Mouse (Mus musculus): Measurements from ENCODE around the gene Cav2. TPM values are rescaled to one million over a fixed set of nuclear protein-coding genes. Genes with fewer than 3 reads are reported as not detected.
A peak's percentile ranks its signal among the peaks of the same experiment; 100 is the strongest.

Cav2 gene
- polyA plus RNA-seq (2011; ENCODE audit: insufficient read depth, insufficient read length, low replicate concordance, missing spikeins): 0.83 and 3.0 TPM in 2 replicates

DNA sequence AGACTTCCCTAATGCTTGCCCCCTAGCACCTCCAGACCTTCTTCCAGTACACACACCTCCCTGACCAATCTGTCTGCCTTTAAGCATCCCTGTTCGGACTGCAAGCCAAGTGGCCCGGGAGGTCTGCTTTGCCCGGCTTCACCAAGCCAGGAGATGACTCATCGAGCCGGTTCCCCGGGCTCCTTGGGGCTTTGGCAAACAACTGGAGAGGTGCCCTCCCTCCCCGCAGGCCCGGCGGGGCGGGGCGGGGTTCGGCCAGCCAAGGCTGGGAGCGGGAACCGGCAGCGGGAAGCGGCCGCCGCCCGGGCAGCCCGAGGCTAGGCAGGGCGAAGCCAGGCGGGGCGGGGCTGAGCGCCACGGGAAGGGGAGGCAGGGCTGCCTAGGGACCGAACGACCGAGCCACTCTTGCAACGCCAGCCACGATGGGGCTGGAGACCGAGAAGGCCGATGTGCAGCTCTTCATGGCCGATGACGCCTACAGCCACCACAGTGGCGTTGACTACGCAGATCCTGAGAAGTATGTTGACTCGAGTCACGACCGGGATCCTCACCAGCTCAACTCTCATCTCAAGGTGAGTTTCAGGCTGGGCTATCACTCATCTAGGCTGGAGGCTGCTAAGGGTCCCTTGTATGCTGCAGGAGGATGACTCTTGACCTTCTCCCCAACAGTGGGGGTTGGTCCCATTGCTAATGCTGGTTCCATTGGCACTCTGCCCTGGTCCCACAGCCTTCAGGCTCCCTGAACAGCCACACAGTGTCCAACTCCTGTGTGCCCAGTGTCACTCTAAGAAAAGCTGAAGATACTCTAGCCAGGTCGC, at the start of gene Cav2:
Gene Cav2, plus strand, starts transcription at position 247 of the 818 bp plus-strand sequence.
- H3K4me3 ChIP-seq (replicated peaks; ENCODE audit: control insufficient read depth, low read depth, low read length): peak within 1 kb of the TSS; percentile 78
- WGBS: under 1% methylated on average over 40 of the region's 40 CpGs
- H3K27ac ChIP-seq (ENCODE audit: control insufficient read depth, insufficient read depth, low read depth, low read length, poor library complexity): peak within 1 kb of the TSS; percentile 15
- H3K4me1 ChIP-seq (ENCODE audit: control insufficient read depth, insufficient read depth, low read length): peaks cover 3% of the 10 kb centered on the region; the same call in 1 of the 2 replicates
- TF ChIP-seq CTCF (IDR thresholded peaks at IDR 0.05; ENCODE audit: control insufficient read depth, insufficient read depth, low read length) (no peak), POLR2A (IDR thresholded peaks at IDR 0.05; ENCODE audit: borderline replicate concordance, control insufficient read depth, low read depth, low read length) (peak; percentile 40; the same call in 1 of the 2 replicates)

DNA sequence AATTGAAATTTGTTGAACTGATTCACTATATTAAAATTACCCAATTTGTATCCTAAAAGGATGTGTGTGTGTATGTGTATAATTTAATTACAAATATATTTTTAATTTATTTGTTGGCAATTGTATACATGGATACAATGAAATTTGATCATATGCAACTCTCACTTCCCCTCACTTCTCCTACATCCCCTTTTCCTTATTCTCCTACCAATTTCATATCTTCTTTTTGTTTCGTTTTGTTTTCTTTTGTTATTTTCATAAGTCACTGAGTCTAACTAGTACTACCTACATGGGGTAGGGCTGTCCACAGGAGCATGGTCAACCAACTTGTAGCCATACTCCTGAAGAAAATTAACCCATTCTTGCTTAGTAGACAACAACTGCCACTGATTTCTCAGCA, 41.3 kb upstream of the Cav2 start:
- H3K4me1 ChIP-seq (ENCODE audit: control insufficient read depth, insufficient read depth, low read length): no peaks in the 10 kb centered on the region; the same call in 1 of the 2 replicates
- H3K4me3 ChIP-seq (replicated peaks; ENCODE audit: control insufficient read depth, low read depth, low read length): no peak overlapping the region
- 61% methylated on average over 1 of the region's 1 CpGs for WGBS
- no peak overlapping the region for H3K27ac ChIP-seq (ENCODE audit: control insufficient read depth, insufficient read depth, low read depth, low read length, poor library complexity)
- TF ChIP-seq CTCF (IDR thresholded peaks at IDR 0.05; ENCODE audit: control insufficient read depth, insufficient read depth, low read length) (no peak), POLR2A (IDR thresholded peaks at IDR 0.05; ENCODE audit: borderline replicate concordance, control insufficient read depth, low read depth, low read length) (no peak)

DNA sequence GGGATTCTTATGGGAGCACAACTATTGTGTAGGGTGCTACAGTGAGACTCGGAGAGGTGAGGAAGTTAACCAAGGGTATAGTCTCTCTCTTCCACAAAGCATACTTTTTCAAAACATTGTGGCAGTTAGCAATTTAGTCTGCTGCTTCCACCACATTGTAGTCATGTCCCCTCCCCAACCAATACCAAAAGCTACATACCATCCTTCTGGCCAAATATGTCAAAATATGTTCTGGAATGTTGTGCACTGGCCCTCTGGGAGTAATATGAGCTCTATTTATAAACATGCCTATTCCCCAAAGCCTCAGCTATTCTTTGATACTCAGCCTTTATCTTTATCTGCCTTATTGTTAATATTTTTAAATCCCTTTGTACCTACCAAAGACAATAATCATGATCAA, 40.0 kb upstream of the Cav2 start:
- no peaks in the 10 kb centered on the region; the same call in 1 of the 2 replicates for H3K4me1 ChIP-seq (ENCODE audit: control insufficient read depth, insufficient read depth, low read length)
- 86% methylated on average over 1 of the region's 1 CpGs for WGBS
- H3K4me3 ChIP-seq (replicated peaks; ENCODE audit: control insufficient read depth, low read depth, low read length): no peak overlapping the region
- H3K27ac ChIP-seq (ENCODE audit: control insufficient read depth, insufficient read depth, low read depth, low read length, poor library complexity): no peak overlapping the region
- TF ChIP-seq POLR2A (IDR thresholded peaks at IDR 0.05; ENCODE audit: borderline replicate concordance, control insufficient read depth, low read depth, low read length) (no peak), CTCF (IDR thresholded peaks at IDR 0.05; ENCODE audit: control insufficient read depth, insufficient read depth, low read length) (no peak)

DNA sequence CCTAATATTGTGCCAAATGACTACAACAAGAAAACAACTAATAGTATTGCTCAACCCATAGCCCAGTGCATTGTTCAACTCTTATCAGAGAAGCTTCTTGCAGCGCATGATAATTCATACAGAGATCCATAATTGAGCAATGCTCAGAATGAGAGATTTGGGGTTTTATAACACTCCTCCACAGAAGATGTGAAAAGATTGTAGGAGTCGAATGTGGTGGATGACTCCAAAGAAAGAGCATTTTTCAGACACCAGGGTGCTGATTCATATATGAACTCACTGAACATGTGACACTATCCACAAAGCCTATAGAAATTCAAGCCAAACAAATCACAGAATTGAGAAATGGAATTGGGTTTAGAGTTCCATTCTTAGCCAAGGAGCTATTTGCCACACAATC, 34.0 kb upstream of the Cav2 start:
- TF ChIP-seq POLR2A (IDR thresholded peaks at IDR 0.05; ENCODE audit: borderline replicate concordance, control insufficient read depth, low read depth, low read length): no peak
- TF ChIP-seq CTCF (IDR thresholded peaks at IDR 0.05; ENCODE audit: control insufficient read depth, insufficient read depth, low read length): no peak
- 78% methylated on average over 2 of the region's 2 CpGs for WGBS
- H3K4me1 ChIP-seq (ENCODE audit: control insufficient read depth, insufficient read depth, low read length): no peaks in the 10 kb centered on the region
- H3K27ac ChIP-seq (ENCODE audit: control insufficient read depth, insufficient read depth, low read depth, low read length, poor library complexity): no peak overlapping the region
- H3K4me3 ChIP-seq (replicated peaks; ENCODE audit: control insufficient read depth, low read depth, low read length): no peak overlapping the region

DNA sequence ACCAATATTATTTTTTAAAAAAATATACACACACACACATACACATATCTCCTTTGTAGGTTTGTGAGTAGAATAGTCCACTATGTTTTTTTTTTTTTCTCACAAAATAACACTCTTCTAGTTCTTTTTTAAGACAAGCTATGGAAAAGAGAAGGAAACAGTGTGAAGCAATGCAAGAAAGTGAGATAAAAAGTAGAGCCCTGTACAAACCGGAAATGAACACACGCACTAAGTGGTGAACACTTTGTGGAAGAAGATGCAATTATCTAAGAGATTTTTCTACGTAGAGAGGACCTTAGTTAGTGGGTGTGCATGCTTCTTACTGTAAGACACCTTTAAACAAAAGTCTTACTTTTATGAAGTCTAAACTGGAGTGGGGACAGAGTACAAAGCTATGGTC, 33.3 kb upstream of the Cav2 start:
- no peak for TF ChIP-seq CTCF (IDR thresholded peaks at IDR 0.05; ENCODE audit: control insufficient read depth, insufficient read depth, low read length)
- TF ChIP-seq POLR2A (IDR thresholded peaks at IDR 0.05; ENCODE audit: borderline replicate concordance, control insufficient read depth, low read depth, low read length): no peak
- WGBS: 27% methylated on average over 3 of the region's 3 CpGs
- Histone ChIP-seq H3K4me3 (replicated peaks; ENCODE audit: control insufficient read depth, low read depth, low read length) (no peak overlapping the region), H3K4me1 (ENCODE audit: control insufficient read depth, insufficient read depth, low read length) (no peaks in the 10 kb centered on the region), H3K27ac (ENCODE audit: control insufficient read depth, insufficient read depth, low read depth, low read length, poor library complexity) (no peak overlapping the region)

DNA sequence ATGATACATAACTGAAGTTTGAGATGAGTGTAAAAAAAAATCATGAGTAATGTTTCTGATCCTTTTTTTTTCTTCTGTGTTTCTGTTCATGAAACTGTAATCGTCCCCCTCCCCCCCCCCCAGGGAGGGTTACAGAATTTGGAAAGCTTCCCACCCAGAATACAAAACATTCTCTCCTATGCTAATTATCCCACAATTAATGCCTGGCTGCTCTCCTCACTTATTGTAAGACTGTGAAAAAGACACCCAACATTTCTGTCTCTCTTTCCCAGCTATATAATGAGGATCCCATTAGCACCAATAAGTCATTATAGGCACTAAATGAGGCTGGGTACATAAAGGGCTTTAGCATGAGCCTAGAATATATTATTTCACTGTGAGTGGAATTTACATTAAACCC, 32.7 kb upstream of the Cav2 start:
- no peak for TF ChIP-seq POLR2A (IDR thresholded peaks at IDR 0.05; ENCODE audit: borderline replicate concordance, control insufficient read depth, low read depth, low read length)
- no peak for TF ChIP-seq CTCF (IDR thresholded peaks at IDR 0.05; ENCODE audit: control insufficient read depth, insufficient read depth, low read length)
- H3K4me1 ChIP-seq (ENCODE audit: control insufficient read depth, insufficient read depth, low read length): no peaks in the 10 kb centered on the region

DNA sequence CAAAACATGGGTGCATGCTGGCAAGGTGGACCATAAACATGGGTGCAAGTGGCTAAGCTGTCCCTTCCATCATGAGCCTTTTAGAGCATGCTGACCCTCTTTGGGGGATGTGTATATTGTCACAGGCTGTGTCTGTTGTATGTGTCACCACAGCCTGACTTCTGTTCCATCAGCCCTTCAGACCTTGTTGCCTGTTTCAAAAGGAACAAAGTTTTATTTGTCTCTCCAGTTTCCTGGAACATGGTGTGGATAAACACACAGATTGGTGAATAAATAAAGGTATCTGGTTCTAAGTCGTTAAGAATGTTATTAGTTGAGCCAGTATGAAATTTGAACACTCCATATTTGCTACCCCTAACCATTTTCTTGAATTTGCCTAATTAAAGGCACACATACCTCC, 29.0 kb upstream of the Cav2 start:
- 68% methylated on average over 1 of the region's 1 CpGs for WGBS
- no peak overlapping the region for H3K4me3 ChIP-seq (replicated peaks; ENCODE audit: control insufficient read depth, low read depth, low read length)
- no peak overlapping the region for H3K27ac ChIP-seq (ENCODE audit: control insufficient read depth, insufficient read depth, low read depth, low read length, poor library complexity)
- H3K4me1 ChIP-seq (ENCODE audit: control insufficient read depth, insufficient read depth, low read length): no peaks in the 10 kb centered on the region
- no peak for TF ChIP-seq POLR2A (IDR thresholded peaks at IDR 0.05; ENCODE audit: borderline replicate concordance, control insufficient read depth, low read depth, low read length)

More for the DNA sequence above, 32.7 kb upstream of the Cav2 start:
- WGBS: 9% methylated on average over 1 of the region's 1 CpGs
- H3K4me3 ChIP-seq (replicated peaks; ENCODE audit: control insufficient read depth, low read depth, low read length): no peak overlapping the region
- no peak overlapping the region for H3K27ac ChIP-seq (ENCODE audit: control insufficient read depth, insufficient read depth, low read depth, low read length, poor library complexity)

DNA sequence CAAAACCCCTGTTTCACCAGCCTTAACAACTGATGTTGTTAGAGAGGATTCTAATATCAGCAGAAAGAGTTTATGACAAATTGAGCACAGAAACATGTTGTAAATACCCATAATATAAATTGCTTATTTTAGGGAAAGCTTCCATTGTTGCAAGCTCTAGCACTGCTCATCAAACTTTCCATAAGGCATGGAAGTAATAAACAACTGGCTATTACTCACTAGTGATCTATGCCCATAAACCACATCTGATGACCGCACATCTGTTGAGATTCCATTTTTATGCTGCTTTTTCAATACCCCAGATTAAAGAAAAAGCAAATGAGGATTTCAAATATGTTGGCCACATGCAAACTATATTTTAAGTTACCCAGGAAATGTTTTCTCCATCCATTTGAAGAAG, 22.8 kb upstream of the Cav2 start:
- no peak overlapping the region for H3K4me3 ChIP-seq (replicated peaks; ENCODE audit: control insufficient read depth, low read depth, low read length)
- TF ChIP-seq POLR2A (IDR thresholded peaks at IDR 0.05; ENCODE audit: borderline replicate concordance, control insufficient read depth, low read depth, low read length) (no peak), CTCF (IDR thresholded peaks at IDR 0.05; ENCODE audit: control insufficient read depth, insufficient read depth, low read length) (no peak)
- no peak overlapping the region for H3K27ac ChIP-seq (ENCODE audit: control insufficient read depth, insufficient read depth, low read depth, low read length, poor library complexity)
- H3K4me1 ChIP-seq (ENCODE audit: control insufficient read depth, insufficient read depth, low read length): no peaks in the 10 kb centered on the region
- WGBS: 84% methylated on average over 1 of the region's 1 CpGs

Measured in bone marrow, adult 2 months (tissue).